Mouse (Mus musculus): Measurements from ENCODE around the gene Zfp11.
"Not testable (repeated sequence)": the region's sequence is repeated elsewhere in the genome, so short reads cannot be mapped to it uniquely, and the experiment has no call there.

Gene Zfp11

DNA sequence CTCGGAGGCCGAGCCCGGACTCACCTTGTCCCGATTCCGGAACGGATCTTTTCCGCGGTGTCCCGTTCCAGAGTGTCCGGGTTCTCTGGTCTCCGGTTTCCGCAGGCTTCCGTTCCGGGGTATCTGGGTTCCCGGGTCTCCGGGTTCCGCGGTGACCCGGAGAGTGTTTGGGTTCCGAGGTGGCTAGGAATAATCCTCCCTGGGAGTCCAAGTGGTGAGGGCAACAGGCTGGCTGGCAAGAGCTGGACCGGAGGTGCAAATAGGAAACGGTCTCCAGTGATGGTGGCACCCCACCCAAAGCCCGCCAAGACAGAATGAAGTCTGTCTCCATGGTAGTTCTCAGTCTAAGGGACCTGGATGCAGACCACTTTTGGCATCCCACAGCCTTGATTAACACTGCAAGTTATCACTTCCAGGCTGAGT lies at the start of gene Zfp11:
Zfp11 (minus strand) TSS at position 64 of the 423 bp plus-strand sequence.
- DNase-seq (ENCODE audit: low read depth) = peak; percentile 34

DNA sequence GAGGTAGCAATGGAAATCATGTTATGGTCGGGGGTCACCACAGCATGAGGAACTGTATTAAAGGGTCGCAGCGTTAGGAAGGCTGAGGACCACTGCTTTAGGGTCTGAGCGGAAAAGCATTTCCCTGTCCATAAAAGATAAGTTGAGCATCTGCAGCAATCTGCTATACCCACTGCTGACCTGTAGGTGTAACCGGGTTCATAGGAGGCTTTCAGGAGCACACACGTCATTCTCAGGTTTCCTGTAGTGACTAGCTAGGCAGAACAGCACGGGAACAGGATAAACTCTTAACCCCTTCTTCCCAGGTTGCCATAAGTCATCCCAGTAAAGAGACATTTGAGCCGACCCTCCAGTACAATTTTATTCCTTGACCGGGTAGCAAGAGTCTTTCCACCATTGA lies 47.1 kb upstream of the Zfp11 start:
- no peak for DNase-seq (ENCODE audit: low read depth)

DNA sequence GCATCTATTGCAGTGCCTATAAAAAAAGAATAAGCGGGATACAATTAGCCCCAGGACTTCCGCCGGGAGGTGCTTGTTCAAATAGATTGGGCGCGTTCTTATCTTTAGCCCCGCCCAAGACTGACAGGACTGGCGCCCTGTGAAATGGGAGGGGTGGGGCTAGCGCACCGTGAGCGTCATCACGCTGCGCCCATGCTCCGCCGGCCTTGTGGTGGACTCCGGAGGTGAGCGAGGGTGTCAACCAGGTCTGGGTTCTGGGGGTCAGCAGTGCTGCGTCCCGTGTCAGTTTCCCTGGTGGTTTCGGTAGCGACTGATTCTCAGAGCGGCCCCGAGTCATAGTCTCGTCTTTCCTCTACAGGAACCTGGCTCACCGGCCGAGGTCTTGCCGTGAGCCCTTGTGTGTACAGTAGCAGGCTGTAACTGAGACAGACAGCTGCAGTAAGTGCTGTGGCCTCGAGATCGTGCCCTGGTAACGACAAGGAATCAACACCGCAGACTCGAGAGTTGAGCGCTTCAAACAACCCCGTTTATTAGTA lies 45.5 kb upstream of the Zfp11 start, which contains the start of gene Mrps17:
Mrps17 (plus strand) TSS at position 172 of the 536 bp plus-strand sequence.
- peak; percentile 86 for DNase-seq (ENCODE audit: low read depth)

GRCm38 (mm10) chr5:129708412-129708811 lies 38.5 kb upstream of the Zfp11 start, which contains the start of gene Sept14:
Gene Sept14 (minus strand): TSS chr5:129708512.
- no peak for DNase-seq (ENCODE audit: low read depth)

- no peak for DNase-seq (ENCODE audit: low read depth)
Measured at GRCm38 (mm10) chr5:129703368-129703767, 33.5 kb upstream of the Zfp11 start.

- no peak for DNase-seq (ENCODE audit: low read depth)
Measured at GRCm38 (mm10) chr5:129701706-129702105, 31.8 kb upstream of the Zfp11 start.

- DNase-seq (ENCODE audit: low read depth) = peak; percentile 13
Measured at GRCm38 (mm10) chr5:129700506-129700905, 30.6 kb upstream of the Zfp11 start.

DNA sequence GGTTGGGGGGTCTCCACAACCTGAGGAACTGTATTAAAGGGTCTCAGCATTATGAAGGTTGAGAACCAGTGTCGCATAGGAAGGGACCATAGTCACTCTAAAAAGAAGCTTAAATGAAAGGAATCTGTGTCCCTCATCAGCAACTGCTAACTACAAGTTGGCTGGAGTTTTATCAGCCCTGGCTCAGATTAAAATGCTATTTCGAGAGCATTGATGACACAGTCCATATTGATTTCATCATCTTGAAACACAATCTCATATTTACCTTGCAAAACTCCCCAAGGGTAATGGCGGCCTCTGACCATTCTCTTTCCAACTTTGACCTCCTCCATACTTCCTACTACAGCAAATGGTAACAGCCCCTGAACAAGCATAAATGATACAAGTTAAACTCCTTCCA lies 20.6 kb upstream of the Zfp11 start:
- no peak for DNase-seq (ENCODE audit: low read depth)

- no peak for DNase-seq (ENCODE audit: low read depth)
Measured at GRCm38 (mm10) chr5:129687621-129688020, 17.7 kb upstream of the Zfp11 start.

GRCm38 (mm10) chr5:129685141-129685540 lies 15.2 kb upstream of the Zfp11 start:
- DNase-seq (ENCODE audit: low read depth) = not testable (repeated sequence)

- DNase-seq (ENCODE audit: low read depth) = no peak
Measured at GRCm38 (mm10) chr5:129669453-129670035, 355 bp downstream of the Zfp11 start.

DNA sequence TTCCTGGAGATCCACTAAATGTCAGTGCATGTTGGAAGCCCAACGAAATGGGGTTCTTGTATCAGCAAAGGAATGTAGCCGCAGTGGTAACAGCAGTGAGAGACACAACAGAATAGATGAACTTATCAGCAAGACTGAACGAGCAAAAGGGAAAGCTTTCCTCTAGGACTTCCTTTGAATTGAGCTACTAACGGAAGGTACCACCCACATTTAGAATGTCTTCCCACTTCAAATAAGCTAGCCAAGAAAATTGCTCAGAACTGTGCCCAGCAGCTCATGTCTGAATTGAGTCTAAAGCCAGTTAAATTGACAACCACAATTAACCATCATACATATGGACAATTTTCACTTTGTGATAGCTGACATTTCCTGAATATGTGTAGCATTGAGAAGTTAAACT lies 2.0 kb downstream of the Zfp11 start:
- DNase-seq (ENCODE audit: low read depth) = no peak

DNA sequence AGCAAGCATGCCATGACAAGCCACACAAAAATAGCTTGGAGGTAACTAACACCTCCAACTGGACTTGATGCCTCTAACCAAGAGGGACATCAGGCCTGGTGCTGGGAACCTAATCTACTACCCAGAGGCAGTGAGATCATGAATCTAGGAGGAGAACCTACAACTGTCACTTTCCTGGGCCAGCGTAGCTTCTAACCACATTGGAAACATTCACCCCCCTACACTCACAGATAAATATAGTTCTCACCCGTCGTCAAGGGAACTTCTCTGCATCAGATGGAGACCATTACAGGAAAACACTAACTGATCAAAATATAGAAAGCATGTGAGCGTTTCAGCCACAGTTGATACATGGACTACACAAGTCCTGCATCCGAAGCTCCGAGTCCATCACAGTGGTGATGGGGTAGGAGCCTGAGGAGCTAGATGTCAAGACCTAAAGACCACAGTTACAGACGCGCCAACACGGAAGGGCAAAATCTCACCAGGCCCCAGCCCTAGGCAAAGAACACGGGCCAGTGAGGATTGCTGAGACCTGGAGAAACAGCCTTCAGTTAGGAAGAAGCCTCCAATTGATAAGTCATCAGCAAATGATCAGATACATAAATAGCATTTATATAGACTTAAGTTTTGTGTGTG lies 3.5 kb downstream of the Zfp11 start:
- DNase-seq (ENCODE audit: low read depth) = no peak

DNA sequence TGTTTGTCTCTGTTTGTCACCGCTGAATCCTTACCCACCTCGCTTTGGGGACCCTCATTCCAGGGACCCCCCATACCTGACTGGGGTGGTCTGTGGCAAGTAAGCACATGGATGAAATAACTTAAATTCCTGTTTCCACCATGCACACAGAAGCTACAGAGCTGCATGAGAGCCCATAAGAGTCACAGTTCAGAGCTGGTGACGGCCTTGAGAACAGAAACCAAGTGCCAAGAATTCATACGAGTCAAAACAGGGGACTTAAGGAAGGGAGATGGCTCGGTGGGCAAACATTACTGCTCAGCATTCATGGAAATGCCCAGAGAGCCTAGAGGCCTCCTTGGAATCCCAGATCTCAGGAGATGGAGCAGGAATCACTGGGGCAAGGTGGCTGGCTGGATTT lies 5.8 kb downstream of the Zfp11 start:
- no peak for DNase-seq (ENCODE audit: low read depth)

- DNase-seq (ENCODE audit: low read depth) = no peak
Measured at GRCm38 (mm10) chr5:129657931-129658330, 12.0 kb downstream of the Zfp11 start.

GRCm38 (mm10) chr5:129657016-129657415 lies 12.9 kb downstream of the Zfp11 start:
- DNase-seq (ENCODE audit: low read depth) = no peak

DNA sequence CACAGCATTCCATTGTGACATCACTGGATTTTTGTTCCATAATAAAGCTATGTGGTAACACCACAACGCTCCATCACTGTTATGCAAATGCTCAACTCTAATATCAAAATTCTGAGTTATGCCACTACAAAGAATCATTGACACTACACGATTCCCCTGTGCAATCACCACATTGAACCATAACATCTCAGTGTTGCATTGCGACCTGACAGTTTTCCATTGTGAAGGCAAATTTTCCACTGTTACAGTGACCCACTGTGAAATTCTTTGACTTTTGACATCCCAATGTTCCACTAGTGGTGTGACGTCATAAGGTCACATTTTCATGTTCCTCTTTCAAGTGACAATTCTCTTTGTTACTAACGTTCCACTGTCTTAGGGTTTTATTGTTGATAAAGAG lies 19.0 kb downstream of the Zfp11 start:
- no peak for DNase-seq (ENCODE audit: low read depth)

- not testable (repeated sequence) for DNase-seq (ENCODE audit: low read depth)
Measured at GRCm38 (mm10) chr5:129632270-129633250, 37.3 kb downstream of the Zfp11 start.

DNA sequence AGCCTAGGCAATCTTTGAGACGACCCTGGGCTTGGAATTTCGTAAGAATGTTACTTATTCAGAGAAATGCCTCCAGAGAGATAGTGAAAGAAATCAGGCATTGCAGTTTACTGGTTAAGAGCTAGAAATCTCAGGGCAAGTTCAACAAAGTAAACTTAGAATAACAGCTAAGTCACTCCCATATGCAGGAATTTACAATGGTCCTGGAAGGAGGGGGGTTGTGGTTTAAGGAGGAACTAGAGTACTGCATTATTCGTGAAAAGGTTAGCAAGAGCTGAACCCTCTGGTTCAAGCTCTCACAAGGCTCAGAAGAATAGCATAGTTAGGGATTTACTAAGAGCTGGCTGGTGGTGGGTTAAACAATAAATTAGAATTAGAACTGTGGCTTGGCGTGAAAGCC lies 43.3 kb downstream of the Zfp11 start:
- not testable (repeated sequence) for DNase-seq (ENCODE audit: low read depth)

GRCm38 (mm10) chr5:129626099-129626498 lies 43.8 kb downstream of the Zfp11 start:
- no peak for DNase-seq (ENCODE audit: low read depth)

- DNase-seq (ENCODE audit: low read depth) = no peak
Measured at GRCm38 (mm10) chr5:129621361-129621760, 48.5 kb downstream of the Zfp11 start.

- not testable (repeated sequence) for DNase-seq (ENCODE audit: low read depth)
Measured at GRCm38 (mm10) chr5:129620600-129620999, 49.3 kb downstream of the Zfp11 start.
